Mouse (Mus musculus): ENCODE results near the gene Baz2b. TPM values are rescaled to one million over a fixed set of nuclear protein-coding genes. Genes with fewer than 3 reads are reported as not detected.

The Baz2b gene
- polyA plus RNA-seq, 1 experiment: 13.7 TPM

GRCm38 (mm10) chr2:60175078-60175477 lies 34.6 kb downstream of the Baz2b start:
- DNase-seq (ENCODE audit: low read depth in 1 of 2, low spot score in 2 of 2): no peak
- Histone ChIP-seq H3K4me3 (ENCODE audit: extremely low read depth, insufficient read depth, insufficient read length) (no peak overlapping the region), H3K27ac (ENCODE audit: insufficient read depth, low read length) (no peak overlapping the region; the same call in 1 of the 2 replicates), H3K36me3 (ENCODE audit: control insufficient read depth, insufficient read depth, low read length) (no peaks in the 10 kb centered on the region), H3K4me1 (ENCODE audit: control insufficient read depth, insufficient read depth, insufficient read length) (peaks cover 10% of the 10 kb centered on the region), H3K27me3 (ENCODE audit: control insufficient read depth, insufficient read depth, low read length) (no peaks in the 10 kb centered on the region)
- TF ChIP-seq CTCF (IDR thresholded peaks at IDR 0.05; ENCODE audit: extremely low read depth, insufficient read depth, insufficient read length, insufficient replicate concordance) (no peak), POLR2A (IDR thresholded peaks at IDR 0.05; ENCODE audit: low read depth, low read length) (no peak)
- 68% methylated on average over 3 of the region's 4 CpGs for WGBS

GRCm38 (mm10) chr2:60173595-60173994 lies 36.0 kb downstream of the Baz2b start:
- WGBS: 88% methylated on average over 4 of the region's 4 CpGs
- no peak overlapping the region for H3K27ac ChIP-seq (ENCODE audit: insufficient read depth, low read length)
- no peaks in the 10 kb centered on the region for H3K36me3 ChIP-seq (ENCODE audit: control insufficient read depth, insufficient read depth, low read length)
- no peak for DNase-seq (ENCODE audit: low read depth in 1 of 2, low spot score in 2 of 2)
- H3K4me3 ChIP-seq (ENCODE audit: extremely low read depth, insufficient read depth, insufficient read length): no peak overlapping the region
- TF ChIP-seq POLR2A (IDR thresholded peaks at IDR 0.05; ENCODE audit: low read depth, low read length) (no peak), CTCF (IDR thresholded peaks at IDR 0.05; ENCODE audit: extremely low read depth, insufficient read depth, insufficient read length, insufficient replicate concordance) (no peak)
- H3K4me1 ChIP-seq (ENCODE audit: control insufficient read depth, insufficient read depth, insufficient read length): peaks cover 10% of the 10 kb centered on the region
- H3K27me3 ChIP-seq (ENCODE audit: control insufficient read depth, insufficient read depth, low read length): no peaks in the 10 kb centered on the region

GRCm38 (mm10) chr2:60173190-60173589 lies 36.4 kb downstream of the Baz2b start:
- peak overlapping the region; percentile 95; the same call in 1 of the 2 replicates for H3K27ac ChIP-seq (ENCODE audit: insufficient read depth, low read length)

GRCm38 (mm10) chr2:60172531-60172914 lies 37.1 kb downstream of the Baz2b start:
- Histone ChIP-seq H3K27me3 (ENCODE audit: control insufficient read depth, insufficient read depth, low read length) (no peaks in the 10 kb centered on the region), H3K27ac (ENCODE audit: insufficient read depth, low read length) (peak overlapping the region; percentile 95), H3K4me3 (ENCODE audit: extremely low read depth, insufficient read depth, insufficient read length) (peak overlapping the region; percentile 34; the same call in 1 of the 2 replicates), H3K36me3 (ENCODE audit: control insufficient read depth, insufficient read depth, low read length) (no peaks in the 10 kb centered on the region), H3K4me1 (ENCODE audit: control insufficient read depth, insufficient read depth, insufficient read length) (peaks cover 10% of the 10 kb centered on the region)
- TF ChIP-seq POLR2A (IDR thresholded peaks at IDR 0.05; ENCODE audit: low read depth, low read length): no peak
- no peak for TF ChIP-seq CTCF (IDR thresholded peaks at IDR 0.05; ENCODE audit: extremely low read depth, insufficient read depth, insufficient read length, insufficient replicate concordance)
- peak; percentile 54 to 76 for DNase-seq (ENCODE audit: low read depth in 1 of 2, low spot score in 2 of 2)
- 22% methylated on average over 2 of the region's 2 CpGs for WGBS

More at GRCm38 (mm10) chr2:60173190-60173589, 36.4 kb downstream of the Baz2b start:
- 64% methylated on average over 3 of the region's 3 CpGs for WGBS
- Histone ChIP-seq H3K4me1 (ENCODE audit: control insufficient read depth, insufficient read depth, insufficient read length) (peaks cover 10% of the 10 kb centered on the region), H3K36me3 (ENCODE audit: control insufficient read depth, insufficient read depth, low read length) (no peaks in the 10 kb centered on the region), H3K4me3 (ENCODE audit: extremely low read depth, insufficient read depth, insufficient read length) (no peak overlapping the region), H3K27me3 (ENCODE audit: control insufficient read depth, insufficient read depth, low read length) (no peaks in the 10 kb centered on the region)
- DNase-seq (ENCODE audit: low read depth in 1 of 2, low spot score in 2 of 2): peak in 1 of 2 experiments; percentile 38
- TF ChIP-seq CTCF (IDR thresholded peaks at IDR 0.05; ENCODE audit: extremely low read depth, insufficient read depth, insufficient read length, insufficient replicate concordance) (0 out of 2 replicates have a peak, but pooled peaks have one; percentile 27), POLR2A (IDR thresholded peaks at IDR 0.05; ENCODE audit: low read depth, low read length) (no peak)

GRCm38 (mm10) chr2:60171786-60172530 lies 37.7 kb downstream of the Baz2b start:
- Histone ChIP-seq H3K27ac (ENCODE audit: insufficient read depth, low read length) (peak overlapping the region; percentile 95), H3K4me3 (ENCODE audit: extremely low read depth, insufficient read depth, insufficient read length) (no peak overlapping the region; the same call in 1 of the 2 replicates), H3K4me1 (ENCODE audit: control insufficient read depth, insufficient read depth, insufficient read length) (peaks cover 10% of the 10 kb centered on the region), H3K27me3 (ENCODE audit: control insufficient read depth, insufficient read depth, low read length) (no peaks in the 10 kb centered on the region), H3K36me3 (ENCODE audit: control insufficient read depth, insufficient read depth, low read length) (no peaks in the 10 kb centered on the region)
- TF ChIP-seq CTCF (IDR thresholded peaks at IDR 0.05; ENCODE audit: extremely low read depth, insufficient read depth, insufficient read length, insufficient replicate concordance) (no peak), POLR2A (IDR thresholded peaks at IDR 0.05; ENCODE audit: low read depth, low read length) (no peak)
- 30% methylated on average over 7 of the region's 7 CpGs for WGBS
- DNase-seq (ENCODE audit: low read depth in 1 of 2, low spot score in 2 of 2): peak; percentile 47 to 82

GRCm38 (mm10) chr2:60166878-60167277 lies 42.8 kb downstream of the Baz2b start:
- 56% methylated on average over 4 of the region's 4 CpGs for WGBS
- H3K4me3 ChIP-seq (ENCODE audit: extremely low read depth, insufficient read depth, insufficient read length): no peak overlapping the region
- peak; percentile 10 to 17 for DNase-seq (ENCODE audit: low read depth in 1 of 2, low spot score in 2 of 2)
- no peaks in the 10 kb centered on the region for H3K27me3 ChIP-seq (ENCODE audit: control insufficient read depth, insufficient read depth, low read length)
- no peaks in the 10 kb centered on the region for H3K36me3 ChIP-seq (ENCODE audit: control insufficient read depth, insufficient read depth, low read length)
- H3K4me1 ChIP-seq (ENCODE audit: control insufficient read depth, insufficient read depth, insufficient read length): peaks cover 2% of the 10 kb centered on the region; the same call in 1 of the 2 replicates
- H3K27ac ChIP-seq (ENCODE audit: insufficient read depth, low read length): no peak overlapping the region
- TF ChIP-seq POLR2A (IDR thresholded peaks at IDR 0.05; ENCODE audit: low read depth, low read length) (no peak), CTCF (IDR thresholded peaks at IDR 0.05; ENCODE audit: extremely low read depth, insufficient read depth, insufficient read length, insufficient replicate concordance) (no peak)

- DNase-seq (ENCODE audit: low read depth in 1 of 2, low spot score in 2 of 2): no peak
- TF ChIP-seq CTCF (IDR thresholded peaks at IDR 0.05; ENCODE audit: extremely low read depth, insufficient read depth, insufficient read length, insufficient replicate concordance) (no peak), POLR2A (IDR thresholded peaks at IDR 0.05; ENCODE audit: low read depth, low read length) (no peak)
- Histone ChIP-seq H3K4me1 (ENCODE audit: control insufficient read depth, insufficient read depth, insufficient read length) (no peaks in the 10 kb centered on the region), H3K4me3 (ENCODE audit: extremely low read depth, insufficient read depth, insufficient read length) (no peak overlapping the region), H3K27ac (ENCODE audit: insufficient read depth, low read length) (no peak overlapping the region), H3K36me3 (ENCODE audit: control insufficient read depth, insufficient read depth, low read length) (no peaks in the 10 kb centered on the region), H3K27me3 (ENCODE audit: control insufficient read depth, insufficient read depth, low read length) (no peaks in the 10 kb centered on the region)
- 86% methylated on average over 11 of the region's 11 CpGs for WGBS
These were observed 44.0 kb downstream of the Baz2b start for GRCm38 (mm10) chr2:60165679-60166078.
